Mouse (Mus musculus): ENCODE results near the gene Ddx25. TPM values are rescaled to one million over a fixed set of nuclear protein-coding genes. Genes with fewer than 3 reads are reported as not detected.

Gene Ddx25
- polyA plus RNA-seq, 2 experiments from 2014 or later: 0.09 to 0.17 TPM

GRCm38 (mm10) chr9:35541024-35541423, 17.3 kb downstream of the Ddx25 start:
- ATAC-seq: no peak

- no peak for ATAC-seq
Measured at GRCm38 (mm10) chr9:35539001-35539750, 19.2 kb downstream of the Ddx25 start.

- no peak for ATAC-seq
Measured at GRCm38 (mm10) chr9:35535876-35536275, 22.5 kb downstream of the Ddx25 start.

GRCm38 (mm10) chr9:35535110-35535509, 23.2 kb downstream of the Ddx25 start:
- ATAC-seq: peak; percentile 94

- no peak for ATAC-seq
Measured at GRCm38 (mm10) chr9:35533266-35533665, 25.1 kb downstream of the Ddx25 start.

GRCm38 (mm10) chr9:35529796-35530195, 28.5 kb downstream of the Ddx25 start:
- ATAC-seq: no peak

- ATAC-seq: no peak
Measured at GRCm38 (mm10) chr9:35529141-35529540, 29.2 kb downstream of the Ddx25 start.

- ATAC-seq: peak; percentile 87
Measured at GRCm38 (mm10) chr9:35523941-35524411, 34.4 kb downstream of the Ddx25 start.

- ATAC-seq: no peak
Measured at GRCm38 (mm10) chr9:35523541-35523940, 34.8 kb downstream of the Ddx25 start.

- no peak for ATAC-seq
Measured at GRCm38 (mm10) chr9:35522821-35523515, 35.4 kb downstream of the Ddx25 start.

- no peak for ATAC-seq
Measured at GRCm38 (mm10) chr9:35522241-35522640, 36.1 kb downstream of the Ddx25 start.

- no peak for ATAC-seq
Measured at GRCm38 (mm10) chr9:35520631-35521348, 37.5 kb downstream of the Ddx25 start.

- ATAC-seq: no peak
Measured at GRCm38 (mm10) chr9:35518169-35518568, 40.2 kb downstream of the Ddx25 start, which contains the start of gene Gm1113. Gene Gm1113 (minus strand): TSS chr9:35518269.

- no peak for ATAC-seq
Measured at GRCm38 (mm10) chr9:35516711-35517110, 41.6 kb downstream of the Ddx25 start.

GRCm38 (mm10) chr9:35516182-35516581, 42.1 kb downstream of the Ddx25 start:
- no peak for ATAC-seq

GRCm38 (mm10) chr9:35513900-35514299, 44.4 kb downstream of the Ddx25 start:
- ATAC-seq: no peak

- no peak for ATAC-seq
Measured at GRCm38 (mm10) chr9:35508234-35508633, 50.1 kb downstream of the Ddx25 start.

GRCm38 (mm10) chr9:35502361-35503000, 55.8 kb downstream of the Ddx25 start:
- ATAC-seq: no peak

GRCm38 (mm10) chr9:35499946-35500345, 58.4 kb downstream of the Ddx25 start:
- no peak for ATAC-seq

GRCm38 (mm10) chr9:35495471-35495870, 62.9 kb downstream of the Ddx25 start:
- ATAC-seq: peak; percentile 92

- no peak for ATAC-seq
Measured at GRCm38 (mm10) chr9:35494937-35495336, 63.4 kb downstream of the Ddx25 start.

GRCm38 (mm10) chr9:35493733-35494092, 64.6 kb downstream of the Ddx25 start:
- no peak for ATAC-seq
